Mouse (Mus musculus): ENCODE measurements at regions not wholly inside any gene's neighbourhood (a gene's known extent, or its start where the extent isn't known, plus 50 kb on each side); places are given as distances from the start of the nearest gene placed in this dataset.
A peak's percentile ranks its signal among the peaks of the same experiment; 100 is the strongest.

DNA sequence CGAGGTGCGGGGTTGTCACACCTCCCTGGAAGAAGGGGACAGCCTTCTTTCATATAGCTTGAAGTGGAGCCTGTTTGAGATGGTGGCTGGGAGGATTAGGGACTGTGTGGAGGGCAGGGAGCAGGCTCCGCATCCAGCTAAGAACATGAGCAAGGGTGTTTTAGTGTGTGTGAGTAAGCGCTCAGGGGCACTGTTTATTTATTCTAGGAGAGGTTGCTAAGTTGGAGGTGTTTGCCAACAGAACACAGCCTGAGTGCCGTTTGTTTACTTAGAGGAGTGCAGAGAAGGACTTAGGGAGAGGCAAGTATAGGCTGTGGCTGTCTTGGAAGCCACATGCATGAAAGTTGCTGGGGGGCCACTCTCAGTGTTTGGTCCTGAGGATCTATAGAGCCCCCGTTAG lies 61.2 kb upstream of the Cdon start:
- no peak for ATAC-seq (ENCODE audit: insufficient number of reproducible peaks, low FRiP score, low TSS enrichment)

GRCm38 (mm10) chr9:35360139-35361100 lies 60.5 kb upstream of the Cdon start:
- ATAC-seq (ENCODE audit: insufficient number of reproducible peaks, low FRiP score, low TSS enrichment), result no peak

GRCm38 (mm10) chr9:35361432-35361831 lies 59.5 kb upstream of the Cdon start:
- no peak for ATAC-seq (ENCODE audit: insufficient number of reproducible peaks, low FRiP score, low TSS enrichment)

- no peak for ATAC-seq (ENCODE audit: insufficient number of reproducible peaks, low FRiP score, low TSS enrichment)
These were observed 58.7 kb upstream of the Cdon start for GRCm38 (mm10) chr9:35362276-35362675.

- ATAC-seq (ENCODE audit: insufficient number of reproducible peaks, low FRiP score, low TSS enrichment), result no peak
These were observed 57.8 kb upstream of the Cdon start for GRCm38 (mm10) chr9:35363079-35363478.

- ATAC-seq (ENCODE audit: insufficient number of reproducible peaks, low FRiP score, low TSS enrichment), result peak; percentile 86
These were observed 57.0 kb upstream of the Cdon start for GRCm38 (mm10) chr9:35363936-35364335.

GRCm38 (mm10) chr9:35365975-35366374 lies 55.0 kb upstream of the Cdon start:
- ATAC-seq (ENCODE audit: insufficient number of reproducible peaks, low FRiP score, low TSS enrichment), result no peak

DNA sequence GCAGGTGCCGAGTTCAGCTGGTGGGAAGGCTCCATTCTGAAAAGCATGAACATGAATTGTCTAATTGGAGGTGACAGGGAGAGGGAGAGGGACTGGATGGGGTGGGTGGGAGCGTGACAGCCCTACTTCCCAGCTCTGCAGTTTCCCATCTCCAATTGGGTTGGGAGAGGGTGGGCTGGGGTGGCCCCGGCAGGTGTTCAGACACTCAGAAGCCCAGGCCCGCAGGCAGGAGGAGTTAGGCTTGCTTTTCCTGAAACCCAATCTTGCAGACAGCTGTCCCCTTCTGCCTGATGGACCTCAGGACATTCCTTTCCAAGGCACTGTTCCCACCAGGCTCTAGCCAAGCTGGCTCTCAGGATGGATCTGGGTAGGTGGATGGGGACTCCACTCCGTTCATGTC lies 51.9 kb upstream of the Cdon start:
- ATAC-seq (ENCODE audit: insufficient number of reproducible peaks, low FRiP score, low TSS enrichment), result no peak

DNA sequence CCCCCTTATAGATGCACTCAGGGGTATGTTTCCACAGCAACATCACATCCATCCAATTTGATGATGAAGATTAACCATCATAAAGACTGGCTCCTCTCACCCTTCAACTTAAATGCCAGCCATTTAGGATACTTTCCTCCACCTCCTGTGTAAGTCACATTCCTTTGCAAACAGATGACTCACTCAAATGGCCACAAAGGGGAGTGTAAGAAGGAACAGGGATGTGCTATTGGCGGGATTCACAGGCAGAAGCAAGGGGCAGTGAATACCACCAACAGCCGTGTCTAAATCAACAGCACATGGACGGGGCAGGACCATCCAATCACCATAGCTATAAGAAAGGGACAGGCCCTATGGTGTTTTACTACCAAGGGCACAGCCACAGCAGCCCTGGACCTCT lies 50.9 kb upstream of the Cdon start:
- ATAC-seq (ENCODE audit: insufficient number of reproducible peaks, low FRiP score, low TSS enrichment), result no peak

- ATAC-seq (ENCODE audit: insufficient number of reproducible peaks, low FRiP score, low TSS enrichment), result peak; percentile 79; the same call in 1 of the 2 replicates
These were observed 50.0 kb upstream of the Cdon start for GRCm38 (mm10) chr9:35370895-35371294.

Data from cerebellum, adult (tissue).